Mouse (Mus musculus) CH12.LX (cell line): ENCODE results near the gene Mrps23.

ENCODE experiments used
- BHLHE40 ChIP-seq: IDR thresholded peaks from 2 replicates; pipeline ENCODE4 v1.6.1; 2011; ENCODE audit warnings: mild to moderate bottlenecking, low read depth, low read length, improper control_type of control experiment
- CTCF ChIP-seq, 2 experiments: IDR thresholded peaks in 1 of 2; conservative IDR thresholded peaks in 1 of 2; 2 replicates each; pipeline ENCODE4 v1.5.1; 2011 to 2012; ENCODE audit warnings: low read depth in 2 of 2, low read length in 2 of 2, improper control_type of control experiment in 1 of 2, inconsistent platforms in 1 of 2, mild to moderate bottlenecking in 1 of 2, moderate library complexity in 1 of 2
- E2F4 ChIP-seq: IDR thresholded peaks from 2 replicates; pipeline ENCODE4 v1.6.1; 2011; ENCODE audit warnings: low read depth, low read length, improper control_type of control experiment; ENCODE audit not compliant: insufficient replicate concordance
- EP300 ChIP-seq: IDR thresholded peaks from 2 replicates; pipeline ENCODE4 v1.6.1; 2011; ENCODE audit warnings: low read length, improper control_type of control experiment
- MAX ChIP-seq: IDR thresholded peaks from 2 replicates; pipeline ENCODE4 v1.6.1; 2011; ENCODE audit warnings: low read length, improper control_type of control experiment
- MAZ ChIP-seq: IDR thresholded peaks from 2 replicates; pipeline ENCODE4 v1.6.1; 2012; ENCODE audit warnings: low read depth, mild to moderate bottlenecking, inconsistent platforms, low read length, improper control_type of control experiment, moderate library complexity
- POLR2AphosphoS2 ChIP-seq: IDR thresholded peaks from 2 replicates; pipeline ENCODE4 v1.6.1; 2011; ENCODE audit warnings: low read depth, low read length, improper control_type of control experiment
- RAD21 ChIP-seq: IDR thresholded peaks from 2 replicates; pipeline ENCODE4 v1.6.1; 2011; ENCODE audit warnings: low read depth, mild to moderate bottlenecking, low read length, improper control_type of control experiment, moderate library complexity
- TCF12 ChIP-seq: IDR thresholded peaks from 2 replicates; pipeline ENCODE4 v1.6.1; 2014; ENCODE audit warnings: low read depth, mild to moderate bottlenecking, inconsistent platforms, low read length, improper control_type of control experiment
- USF2 ChIP-seq: conservative IDR thresholded peaks from 2 replicates; pipeline ENCODE4 v1.6.1; 2011; ENCODE audit warnings: low read depth, low read length, improper control_type of control experiment

DNA sequence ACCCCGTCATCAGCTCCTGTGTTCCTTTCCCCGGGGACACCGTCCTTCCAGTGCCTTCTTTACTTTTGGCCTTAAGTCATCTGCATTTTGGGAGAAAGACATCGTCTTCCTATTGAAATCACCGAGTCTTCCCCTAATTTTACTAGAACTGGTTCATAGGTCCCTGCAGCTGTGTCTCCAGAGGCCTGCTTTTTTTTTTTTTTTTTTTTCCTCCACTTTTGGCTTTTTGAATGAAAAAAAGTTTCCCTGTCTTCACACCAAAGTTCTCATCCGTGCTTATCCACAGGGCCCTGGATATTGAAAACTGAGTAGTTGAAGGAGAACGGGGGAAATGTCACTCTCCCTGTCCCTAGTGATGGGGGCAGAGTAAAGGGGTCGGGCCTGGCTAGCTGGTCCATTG, 16.0 kb upstream of the Mrps23 start:
- TF ChIP-seq RAD21: no peak
- TF ChIP-seq MAZ: no peak
- TF ChIP-seq MAX: no peak
- no peak for TF ChIP-seq EP300
- TF ChIP-seq E2F4: no peak
- no peak for TF ChIP-seq CTCF (conservative IDR thresholded peaks at IDR 0.05 in 1 of 2, IDR thresholded peaks at IDR 0.05 in 1 of 2; ENCODE audit: low read depth in 2 of 2, low read length in 2 of 2)
- no peak for TF ChIP-seq USF2
- no peak for TF ChIP-seq TCF12
- TF ChIP-seq POLR2AphosphoS2: no peak
- no peak for TF ChIP-seq BHLHE40
